Comparison of ENCODE assay signal across 23 mouse cellular contexts in the genomic region with DNA sequence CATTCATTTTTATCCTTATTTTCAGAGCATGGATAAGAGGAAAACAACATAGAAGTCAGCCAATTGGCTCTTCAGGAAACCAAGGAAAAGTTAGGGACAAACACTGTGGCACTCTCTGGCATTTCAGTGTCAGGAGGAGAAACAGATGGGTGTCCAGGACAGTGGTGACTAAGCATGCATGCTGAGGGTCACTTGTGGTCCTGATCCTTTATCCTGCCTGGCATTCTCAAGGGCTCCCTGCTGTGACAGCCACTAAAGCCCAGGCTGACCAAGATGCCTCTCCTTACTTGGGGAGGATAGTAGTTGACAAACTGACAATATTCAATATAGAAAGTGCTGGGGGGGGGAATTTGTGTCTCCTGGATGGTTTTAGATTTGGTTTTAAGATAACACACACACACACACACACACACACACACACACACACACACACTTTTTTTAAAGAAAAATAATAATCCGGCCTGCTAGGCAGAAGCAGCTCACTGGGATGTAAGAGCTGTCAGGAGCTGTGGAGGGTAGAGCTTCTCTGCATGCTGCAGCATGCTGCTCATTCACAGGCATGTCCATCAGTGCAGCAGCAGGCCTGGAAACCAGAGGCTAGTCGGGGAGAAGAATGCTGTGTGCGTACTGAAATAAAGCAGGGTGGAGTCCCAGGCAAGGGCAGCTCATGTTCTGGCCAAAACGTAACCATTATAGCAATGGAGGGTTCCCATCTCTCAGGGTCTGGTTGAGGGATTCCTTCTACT.
DNase-seq lines count a peak whose midpoint lies in the region; ATAC-seq lines count a peak whose summit lies in the region.
"Had no signal": no experiment of that assay in that cellular context is flagged by ENCODE, and none has a peak within 500 bp of the region (broad histone marks: within the 10 kb centered on the region; RNA-seq: fewer than 3 reads in every experiment).

No protein-coding gene starts in this region.

- no peak overlapping the region for H3K4me2 ChIP-seq in hindbrain, embryonic 13.5 days
- no peak overlapping the region for H3K4me2 ChIP-seq in hindbrain, embryonic 14.5 days (replicated peaks)
- H3K4me2 ChIP-seq in midbrain, embryonic 14.5 days (ENCODE audit: low read length), result no peak overlapping the region
- H3K4me2 ChIP-seq: embryonic facial prominence, embryonic 15.5 days; heart, embryonic 15.5 days; limb, embryonic 12.5 days; liver, embryonic 12.5 days had no signal

- peak; percentile 32 for DNase-seq in adrenal gland, adult 2 months
- DNase-seq in adrenal gland, adult 18-20 months (ENCODE audit: low spot score in 2 of 2), result no peak
- DNase-seq in hindbrain, embryonic 14.5 days (ENCODE audit: low spot score), result no peak
- DNase-seq in Muller cell, postnatal 12 days (ENCODE audit: inconsistent ontology term), result peak; percentile 65
- no peak for DNase-seq in midbrain, embryonic 14.5 days
- no peak for DNase-seq in testis, postnatal 10 days (ENCODE audit: low spot score)
- no peak for DNase-seq in kidney, postnatal 25 days
- DNase-seq: cerebellum, adult 2 months; cerebellum, postnatal 36 days; gastrocnemius, postnatal 14 days; heart, adult 2 months; heart, postnatal 4 days; kidney, adult 11 months; lung, adult 2 months; thymus, postnatal 14 days had no signal

- H3K36me3 ChIP-seq in hindbrain, embryonic 13.5 days, result no peaks in the 10 kb centered on the region
- no peaks in the 10 kb centered on the region for H3K36me3 ChIP-seq in hindbrain, embryonic 14.5 days (replicated peaks; ENCODE audit: control insufficient read depth, insufficient read depth)
- H3K36me3 ChIP-seq in midbrain, embryonic 14.5 days (ENCODE audit: control insufficient read depth, insufficient read depth, low read length), result no peaks in the 10 kb centered on the region
- H3K36me3 ChIP-seq: embryonic facial prominence, embryonic 15.5 days; heart, embryonic 15.5 days; limb, embryonic 12.5 days; liver, embryonic 12.5 days had no signal

- H3K4me3 ChIP-seq in hindbrain, embryonic 13.5 days, result no peak overlapping the region
- no peak overlapping the region for H3K4me3 ChIP-seq in hindbrain, embryonic 14.5 days (replicated peaks; ENCODE audit: low read length)
- no peak overlapping the region for H3K4me3 ChIP-seq in midbrain, embryonic 14.5 days (replicated peaks; ENCODE audit: low read depth, low read length)
- H3K4me3 ChIP-seq: embryonic facial prominence, embryonic 15.5 days; heart, adult 2 months; heart, embryonic 15.5 days; limb, embryonic 12.5 days; liver, embryonic 12.5 days; megakaryocyte, embryonic 14.5 days; myocyte had no signal

- no peak overlapping the region for H3K27ac ChIP-seq in hindbrain, embryonic 13.5 days
- no peak overlapping the region for H3K27ac ChIP-seq in hindbrain, embryonic 14.5 days
- peak overlapping the region; percentile 34 for H3K27ac ChIP-seq in midbrain, embryonic 14.5 days (replicated peaks; ENCODE audit: low read depth, low read length)
- H3K27ac ChIP-seq: embryonic facial prominence, embryonic 15.5 days; heart, adult 2 months; heart, embryonic 15.5 days; limb, embryonic 12.5 days; liver, embryonic 12.5 days had no signal

- WGBS in hindbrain, embryonic 13.5 days, result 34% methylated on average over 4 of the region's 4 CpGs
- WGBS in hindbrain, embryonic 14.5 days, result 31% methylated on average over 4 of the region's 4 CpGs
- 39% methylated on average over 4 of the region's 4 CpGs for WGBS in midbrain, embryonic 14.5 days

- no peak overlapping the region for H3K9ac ChIP-seq in hindbrain, embryonic 13.5 days
- no peak overlapping the region for H3K9ac ChIP-seq in hindbrain, embryonic 14.5 days
- no peak overlapping the region for H3K9ac ChIP-seq in midbrain, embryonic 14.5 days (replicated peaks; ENCODE audit: low read length)
- H3K9ac ChIP-seq: embryonic facial prominence, embryonic 15.5 days; heart, embryonic 15.5 days; limb, embryonic 12.5 days; liver, embryonic 12.5 days had no signal

- no peaks in the 10 kb centered on the region for H3K27me3 ChIP-seq in hindbrain, embryonic 13.5 days
- no peaks in the 10 kb centered on the region for H3K27me3 ChIP-seq in hindbrain, embryonic 14.5 days (ENCODE audit: control insufficient read depth, insufficient read depth, low read length)
- no peaks in the 10 kb centered on the region for H3K27me3 ChIP-seq in midbrain, embryonic 14.5 days (ENCODE audit: control insufficient read depth, insufficient read depth, low read length)
- H3K27me3 ChIP-seq: embryonic facial prominence, embryonic 15.5 days; heart, embryonic 15.5 days; limb, embryonic 12.5 days; liver, embryonic 12.5 days; megakaryocyte, embryonic 14.5 days had no signal

- H3K9me3 ChIP-seq in hindbrain, embryonic 13.5 days, result no peaks in the 10 kb centered on the region
- H3K9me3 ChIP-seq in hindbrain, embryonic 14.5 days (ENCODE audit: control insufficient read depth, low read length), result no peaks in the 10 kb centered on the region
- H3K9me3 ChIP-seq in midbrain, embryonic 14.5 days (ENCODE audit: control insufficient read depth, low read length), result no peaks in the 10 kb centered on the region
- H3K9me3 ChIP-seq: embryonic facial prominence, embryonic 15.5 days; heart, embryonic 15.5 days; limb, embryonic 12.5 days; liver, embryonic 12.5 days; megakaryocyte, embryonic 14.5 days had no signal

- ATAC-seq in hindbrain, embryonic 13.5 days (ENCODE audit: low FRiP score), result peak; percentile 52; the same call in 1 of the 2 replicates
- ATAC-seq in hindbrain, embryonic 14.5 days (ENCODE audit: low FRiP score), result no peak
- ATAC-seq in midbrain, embryonic 14.5 days (ENCODE audit: low FRiP score, low TSS enrichment), result no peak
- ATAC-seq: liver, embryonic 12.5 days; Patski had no signal

- H3K4me1 ChIP-seq in hindbrain, embryonic 13.5 days (replicated peaks), result peaks cover 16% of the 10 kb centered on the region
- H3K4me1 ChIP-seq in hindbrain, embryonic 14.5 days (replicated peaks; ENCODE audit: control insufficient read depth, insufficient read depth, low read length), result peaks cover 19% of the 10 kb centered on the region; the same call in 1 of the 2 replicates
- peaks cover 3% of the 10 kb centered on the region; the same call in 1 of the 2 replicates for H3K4me1 ChIP-seq in midbrain, embryonic 14.5 days (ENCODE audit: control insufficient read depth, insufficient read depth, low read length)
- H3K4me1 ChIP-seq: heart, embryonic 15.5 days; limb, embryonic 12.5 days; liver, embryonic 12.5 days; megakaryocyte, embryonic 14.5 days had no signal

Comparison
In these comparisons a context has a peak if more than half of its experiments do, and no peak if none do; other contexts are left out.
1. DNase-seq: peak in adrenal gland, adult 2 months (single experiment) and Muller cell, postnatal 12 days (single experiment); none in adrenal gland, adult 18-20 months (0 of 2), hindbrain, embryonic 14.5 days (single experiment), midbrain, embryonic 14.5 days (single experiment), testis, postnatal 10 days (single experiment) and kidney, postnatal 25 days (0 of 2).